10 mouse cellular contexts compared by ENCODE assay signal in genomic region chr9:20662874-20663273, GRCm38 (mm10). TPM values are rescaled to one million over a fixed set of nuclear protein-coding genes. Genes with fewer than 3 reads are reported as not detected.
A peak's percentile ranks its signal among the peaks of the same experiment; 100 is the strongest.
DNase-seq lines count a peak whose midpoint lies in the region; ATAC-seq and TF ChIP-seq lines count a peak whose summit lies in the region.
"Had no signal": no experiment of that assay in that cellular context is flagged by ENCODE, and none has a peak within 500 bp of the region (broad histone marks: within the 10 kb centered on the region; RNA-seq: fewer than 3 reads in every experiment).

No protein-coding gene starts in this region.

- peak overlapping the region; percentile 74 for H3K27ac ChIP-seq in forebrain, embryonic 14.5 days (ENCODE audit: low read depth, low read length)
- H3K27ac ChIP-seq in forebrain, embryonic 10.5 days = no peak overlapping the region
- H3K27ac ChIP-seq in cortical plate, adult 2 months (ENCODE audit: insufficient read depth, low read length) = peak overlapping the region; percentile 83
- peak overlapping the region; percentile 84 for H3K27ac ChIP-seq in hindbrain, embryonic 14.5 days
- H3K27ac ChIP-seq in midbrain, embryonic 16.5 days (ENCODE audit: low read length) = peak overlapping the region; percentile 67; the same call in 1 of the 2 replicates
- H3K27ac ChIP-seq: liver, embryonic 14.5 days had no signal

- H3K36me3 ChIP-seq in forebrain, embryonic 14.5 days (ENCODE audit: control insufficient read depth, insufficient read depth, low read length) = peaks cover 62% of the 10 kb centered on the region
- peaks cover 78% of the 10 kb centered on the region for H3K36me3 ChIP-seq in forebrain, embryonic 10.5 days (replicated peaks)
- peaks cover 54% of the 10 kb centered on the region for H3K36me3 ChIP-seq in hindbrain, embryonic 14.5 days (replicated peaks; ENCODE audit: control insufficient read depth, insufficient read depth)
- H3K36me3 ChIP-seq in midbrain, embryonic 16.5 days (ENCODE audit: control insufficient read depth, insufficient read depth, low read length) = peaks cover 16% of the 10 kb centered on the region

- TF ChIP-seq POLR2A in cortical plate, adult 2 months (IDR thresholded peaks at IDR 0.05; ENCODE audit: extremely low read depth, insufficient read depth, low read length) = no peak

- no peak overlapping the region for H3K9ac ChIP-seq in forebrain, embryonic 14.5 days (ENCODE audit: low read length)
- peak overlapping the region; percentile 33 for H3K9ac ChIP-seq in hindbrain, embryonic 14.5 days
- H3K9ac ChIP-seq in midbrain, embryonic 16.5 days (ENCODE audit: low read depth, low read length) = no peak overlapping the region
- H3K9ac ChIP-seq: liver, embryonic 14.5 days had no signal

- H3K4me3 ChIP-seq in forebrain, embryonic 14.5 days (ENCODE audit: low read depth, low read length) = no peak overlapping the region
- no peak overlapping the region for H3K4me3 ChIP-seq in forebrain, embryonic 10.5 days
- no peak overlapping the region for H3K4me3 ChIP-seq in cortical plate, adult 2 months (ENCODE audit: insufficient read depth, low read length)
- no peak overlapping the region for H3K4me3 ChIP-seq in hindbrain, embryonic 14.5 days (replicated peaks; ENCODE audit: low read length)
- no peak overlapping the region for H3K4me3 ChIP-seq in midbrain, embryonic 16.5 days (ENCODE audit: low read depth, low read length)

- peaks cover 25% of the 10 kb centered on the region for H3K4me1 ChIP-seq in forebrain, embryonic 14.5 days (ENCODE audit: control insufficient read depth, insufficient read depth, low read length)
- peaks cover 39% of the 10 kb centered on the region for H3K4me1 ChIP-seq in forebrain, embryonic 10.5 days
- H3K4me1 ChIP-seq in cortical plate, adult 2 months (ENCODE audit: control insufficient read depth, insufficient read depth, low read length) = peaks cover 9% of the 10 kb centered on the region
- H3K4me1 ChIP-seq in hindbrain, embryonic 14.5 days (replicated peaks; ENCODE audit: control insufficient read depth, insufficient read depth, low read length) = peaks cover 40% of the 10 kb centered on the region
- peaks cover 16% of the 10 kb centered on the region for H3K4me1 ChIP-seq in midbrain, embryonic 16.5 days (ENCODE audit: control insufficient read depth, insufficient read depth, low read length)

- H3K4me2 ChIP-seq in forebrain, embryonic 14.5 days (ENCODE audit: low read length) = no peak overlapping the region
- no peak overlapping the region for H3K4me2 ChIP-seq in hindbrain, embryonic 14.5 days (replicated peaks)
- H3K4me2 ChIP-seq in midbrain, embryonic 16.5 days (ENCODE audit: low read length) = no peak overlapping the region
- H3K4me2 ChIP-seq: heart, embryonic 11.5 days had no signal

- no peaks in the 10 kb centered on the region for H3K27me3 ChIP-seq in forebrain, embryonic 14.5 days (replicated peaks; ENCODE audit: control insufficient read depth, insufficient read depth, low read length)
- H3K27me3 ChIP-seq in forebrain, embryonic 10.5 days (ENCODE audit: poor library complexity, severe bottlenecking) = no peaks in the 10 kb centered on the region
- H3K27me3 ChIP-seq in hindbrain, embryonic 14.5 days (ENCODE audit: control insufficient read depth, insufficient read depth, low read length) = no peaks in the 10 kb centered on the region
- H3K27me3 ChIP-seq in midbrain, embryonic 16.5 days (ENCODE audit: control insufficient read depth, insufficient read depth, low read depth, low read length) = no peaks in the 10 kb centered on the region

- no peaks in the 10 kb centered on the region for H3K9me3 ChIP-seq in forebrain, embryonic 14.5 days (replicated peaks; ENCODE audit: control insufficient read depth, low read length)
- no peaks in the 10 kb centered on the region for H3K9me3 ChIP-seq in forebrain, embryonic 10.5 days
- no peaks in the 10 kb centered on the region for H3K9me3 ChIP-seq in hindbrain, embryonic 14.5 days (ENCODE audit: control insufficient read depth, low read length)
- no peaks in the 10 kb centered on the region for H3K9me3 ChIP-seq in midbrain, embryonic 16.5 days (replicated peaks; ENCODE audit: control insufficient read depth, low read length, poor library complexity, severe bottlenecking)

- ATAC-seq in forebrain, embryonic 14.5 days = no peak; the same call in 1 of the 2 replicates
- ATAC-seq in hindbrain, embryonic 14.5 days (ENCODE audit: low FRiP score) = 0 out of 2 replicates have a peak, but pooled peaks have one; percentile 5
- no peak for ATAC-seq in midbrain, embryonic 16.5 days
- no peak for ATAC-seq in megakaryocyte, adult 5-6 weeks (ENCODE audit: poor library complexity, severe bottlenecking)

- TF ChIP-seq CTCF in cortical plate, adult 2 months (IDR thresholded peaks at IDR 0.05; ENCODE audit: extremely low read depth, insufficient read depth, low read length) = no peak

- no peak for DNase-seq in forebrain, embryonic 14.5 days (ENCODE audit: low spot score)
- no peak for DNase-seq in forebrain, embryonic 10.5 days (ENCODE audit: extremely low spot score, low spot score)
- no peak for DNase-seq in hindbrain, embryonic 14.5 days (ENCODE audit: low spot score)
- no peak for DNase-seq in gastrocnemius, postnatal 10 days
- DNase-seq in cerebellum, adult 18-20 months = no peak

- WGBS in forebrain, embryonic 14.5 days = 91% methylated on average over 8 of the region's 8 CpGs
- 98% methylated on average over 8 of the region's 8 CpGs for WGBS in forebrain, embryonic 10.5 days
- WGBS in hindbrain, embryonic 14.5 days = 43% methylated on average over 8 of the region's 8 CpGs
- WGBS in midbrain, embryonic 16.5 days = 71% methylated on average over 8 of the region's 8 CpGs

RNA-seq across cellular contexts. Expression of gene Pin1, which starts 11.0 kb away (rescaled TPM):
- polyA plus RNA-seq in forebrain, embryonic 14.5 days (2014; fragmentation: Nextera tagmentation; extraction: Ambion mirVana) = 69.2 and 73.3 TPM in 2 replicates
- 86.3 and 86.4 TPM in 2 replicates for polyA plus RNA-seq in forebrain, embryonic 10.5 days (2016; fragmentation: Nextera tagmentation; extraction: Ambion mirVana)
- polyA plus RNA-seq in cortical plate, adult 2 months (2012; rRNA removed) = 47.1 and 47.4 TPM in 2 replicates
- 64.5 and 64.6 TPM in 2 replicates for polyA plus RNA-seq in hindbrain, embryonic 14.5 days (2014; fragmentation: Nextera tagmentation; extraction: Ambion mirVana)
- 61.0 and 61.6 TPM in 2 replicates for polyA plus RNA-seq in midbrain, embryonic 16.5 days (2015; fragmentation: Nextera tagmentation; extraction: Ambion mirVana)
- total RNA-seq in gastrocnemius, postnatal 10 days (2021) = 10 to 100 TPM; 15.7 to 17.2 TPM
- 10.2 and 10.6 TPM in 2 replicates for total RNA-seq in megakaryocyte, adult 5-6 weeks (2015)
- total RNA-seq in megakaryocyte, adult 5-6 weeks (2017) = 7.5 and 9.8 TPM in 2 replicates

RNA-seq across cellular contexts. Expression of gene Fbxl12, which starts 18.3 kb away (rescaled TPM):
- 10.3 and 12.5 TPM in 2 replicates for polyA plus RNA-seq in forebrain, embryonic 14.5 days (2014; fragmentation: Nextera tagmentation; extraction: Ambion mirVana)
- 18.4 and 19.0 TPM in 2 replicates for polyA plus RNA-seq in forebrain, embryonic 10.5 days (2016; fragmentation: Nextera tagmentation; extraction: Ambion mirVana)
- 26.9 and 30.3 TPM in 2 replicates for polyA plus RNA-seq in cortical plate, adult 2 months (2012; rRNA removed)
- 10.2 and 10.5 TPM in 2 replicates for polyA plus RNA-seq in hindbrain, embryonic 14.5 days (2014; fragmentation: Nextera tagmentation; extraction: Ambion mirVana)
- 13.8 and 14.7 TPM in 2 replicates for polyA plus RNA-seq in midbrain, embryonic 16.5 days (2015; fragmentation: Nextera tagmentation; extraction: Ambion mirVana)
- total RNA-seq in gastrocnemius, postnatal 10 days (2021) = 10 to 100 TPM in 1 of 2 experiments, 1 to 10 TPM in 1; 8.1 to 12.0 TPM
- 14.4 and 20.1 TPM in 2 replicates for total RNA-seq in megakaryocyte, adult 5-6 weeks (2015)
- 4.1 and 4.5 TPM in 2 replicates for total RNA-seq in megakaryocyte, adult 5-6 weeks (2017)

RNA-seq across cellular contexts. Expression of gene Ubl5, which starts 20.2 kb away (rescaled TPM):
- 468 and 550 TPM in 2 replicates for polyA plus RNA-seq in forebrain, embryonic 14.5 days (2014; fragmentation: Nextera tagmentation; extraction: Ambion mirVana)
- 356 and 383 TPM in 2 replicates for polyA plus RNA-seq in forebrain, embryonic 10.5 days (2016; fragmentation: Nextera tagmentation; extraction: Ambion mirVana)
- 569 and 577 TPM in 2 replicates for polyA plus RNA-seq in cortical plate, adult 2 months (2012; rRNA removed)
- 414 and 480 TPM in 2 replicates for polyA plus RNA-seq in hindbrain, embryonic 14.5 days (2014; fragmentation: Nextera tagmentation; extraction: Ambion mirVana)
- polyA plus RNA-seq in midbrain, embryonic 16.5 days (2015; fragmentation: Nextera tagmentation; extraction: Ambion mirVana) = 444 and 482 TPM in 2 replicates
- total RNA-seq in gastrocnemius, postnatal 10 days (2021) = 100 to 1,000 TPM; 197 to 204 TPM
- total RNA-seq in megakaryocyte, adult 5-6 weeks (2015) = 455 and 486 TPM in 2 replicates
- total RNA-seq in megakaryocyte, adult 5-6 weeks (2017) = 123 and 127 TPM in 2 replicates
